Mouse (Mus musculus): ENCODE data around the gene Lamb1.

Lamb1 gene

DNA sequence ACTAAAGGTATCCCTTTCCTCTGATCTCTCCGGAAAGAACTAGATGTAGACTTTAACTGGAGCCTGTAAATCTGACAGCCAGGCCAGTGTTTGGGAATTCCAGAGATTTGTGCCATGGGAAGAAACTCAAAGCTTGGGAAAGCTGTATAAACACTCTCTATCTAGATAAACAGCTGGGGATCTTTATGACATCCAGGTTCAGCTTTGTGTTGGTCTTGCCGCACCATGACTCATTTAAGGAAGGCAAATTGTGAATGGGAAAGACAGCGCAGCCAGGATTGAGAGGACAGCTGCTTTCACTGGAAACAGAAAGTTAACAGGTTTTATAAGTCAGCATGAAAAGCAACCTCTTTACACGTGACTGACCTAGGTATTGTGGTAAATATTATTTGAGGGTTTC lies 12.8 kb upstream of the Lamb1 start:
- DNase-seq (ENCODE audit: low spot score in 2 of 2) = no peak

DNA sequence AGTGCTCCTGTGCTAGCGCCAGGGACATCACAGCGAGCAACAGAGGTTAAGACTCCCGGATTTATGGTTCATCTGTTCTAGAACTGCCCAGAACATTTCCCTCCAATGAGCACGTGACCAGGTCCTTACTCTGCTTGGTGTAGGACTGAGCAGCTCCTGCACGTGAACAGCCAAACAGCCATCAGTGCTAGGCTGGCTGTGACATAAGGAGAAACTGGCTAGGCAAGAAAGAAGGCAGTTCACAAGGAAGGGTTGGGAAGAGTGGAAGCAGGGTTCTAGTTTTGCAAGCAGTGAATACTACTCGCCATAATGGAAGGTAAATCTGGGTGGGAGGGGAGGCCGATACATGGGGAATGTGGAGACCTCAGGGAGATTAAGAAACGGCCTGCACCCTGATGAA lies 10.1 kb upstream of the Lamb1 start:
- DNase-seq (ENCODE audit: low spot score in 2 of 2) = no peak

DNA sequence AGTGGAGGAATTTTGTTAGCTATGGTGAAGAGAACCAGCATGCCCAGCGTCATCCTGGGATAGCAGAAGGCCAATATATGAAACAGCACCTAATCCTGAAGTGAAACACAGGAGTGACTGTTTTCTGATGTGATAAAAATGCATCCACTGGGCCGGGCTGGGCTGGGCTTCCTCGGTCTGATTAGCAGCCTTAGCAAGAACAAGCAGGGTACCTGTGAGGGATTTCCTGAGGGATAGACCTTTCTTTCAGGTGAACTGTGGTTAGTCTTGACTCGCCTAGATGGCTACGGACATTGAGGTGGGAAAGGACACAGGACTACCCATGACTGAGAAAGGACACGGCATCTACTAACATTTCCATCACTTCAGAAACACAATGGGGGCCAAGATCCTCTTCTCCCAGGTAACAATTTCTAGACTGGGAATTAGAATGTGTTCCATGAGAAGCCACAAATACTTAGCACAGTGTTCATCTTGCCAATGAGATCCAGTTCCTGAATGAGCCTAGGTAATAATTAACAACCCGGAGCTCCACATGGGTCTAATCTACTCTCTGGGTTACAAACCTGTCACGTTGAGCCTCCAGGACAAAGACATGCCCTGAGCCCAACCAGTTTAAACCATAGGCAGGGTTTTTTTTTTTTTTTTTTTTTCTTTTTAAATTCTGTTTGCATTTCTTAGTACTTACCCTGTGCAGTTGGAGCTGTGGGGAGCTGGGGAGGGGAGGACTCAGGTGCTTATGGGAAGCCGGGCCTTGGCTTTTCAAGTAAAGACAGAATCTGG lies 8.7 kb upstream of the Lamb1 start:
- DNase-seq (ENCODE audit: low spot score in 2 of 2) = no peak

DNA sequence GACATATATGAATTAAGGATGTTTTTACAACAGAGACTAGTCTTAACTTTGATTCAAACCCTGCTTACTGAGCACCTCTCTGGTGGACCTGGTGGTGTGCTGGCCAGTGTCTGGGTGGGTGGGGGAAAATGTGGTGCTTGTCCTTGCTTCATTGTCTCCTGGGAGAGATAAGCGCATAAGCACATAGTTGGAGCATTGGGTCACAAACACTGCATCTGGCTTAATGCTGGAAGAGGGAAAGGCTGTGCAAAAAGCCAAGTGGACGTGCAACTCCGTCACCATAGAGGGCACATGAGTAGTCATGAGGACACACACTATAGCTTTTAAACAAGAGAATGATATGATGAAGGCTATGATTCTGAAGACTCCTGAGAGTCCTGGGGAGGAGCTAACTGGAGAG lies 3.2 kb upstream of the Lamb1 start:
- DNase-seq (ENCODE audit: low spot score in 2 of 2) = no peak

DNA sequence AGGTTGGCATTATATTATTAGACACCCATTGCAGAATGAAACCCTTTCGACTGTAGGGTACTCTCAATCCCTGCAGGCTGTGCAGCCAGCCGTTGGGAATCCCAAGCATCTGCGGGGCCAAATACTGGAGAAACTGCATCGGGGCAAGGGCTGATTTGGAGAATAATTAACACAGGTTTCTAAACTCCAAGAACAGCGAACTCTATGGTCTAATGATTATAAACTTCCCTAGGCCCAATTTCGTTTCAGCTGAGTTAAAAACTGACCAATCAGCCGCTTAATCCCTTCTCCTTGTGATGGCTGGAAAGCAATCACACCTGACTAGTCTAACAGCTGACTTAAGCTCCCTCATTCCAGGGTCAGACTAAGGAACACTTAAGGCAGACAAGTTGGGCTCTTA lies 1.1 kb upstream of the Lamb1 start:
- DNase-seq (ENCODE audit: low spot score in 2 of 2) = no peak

DNA sequence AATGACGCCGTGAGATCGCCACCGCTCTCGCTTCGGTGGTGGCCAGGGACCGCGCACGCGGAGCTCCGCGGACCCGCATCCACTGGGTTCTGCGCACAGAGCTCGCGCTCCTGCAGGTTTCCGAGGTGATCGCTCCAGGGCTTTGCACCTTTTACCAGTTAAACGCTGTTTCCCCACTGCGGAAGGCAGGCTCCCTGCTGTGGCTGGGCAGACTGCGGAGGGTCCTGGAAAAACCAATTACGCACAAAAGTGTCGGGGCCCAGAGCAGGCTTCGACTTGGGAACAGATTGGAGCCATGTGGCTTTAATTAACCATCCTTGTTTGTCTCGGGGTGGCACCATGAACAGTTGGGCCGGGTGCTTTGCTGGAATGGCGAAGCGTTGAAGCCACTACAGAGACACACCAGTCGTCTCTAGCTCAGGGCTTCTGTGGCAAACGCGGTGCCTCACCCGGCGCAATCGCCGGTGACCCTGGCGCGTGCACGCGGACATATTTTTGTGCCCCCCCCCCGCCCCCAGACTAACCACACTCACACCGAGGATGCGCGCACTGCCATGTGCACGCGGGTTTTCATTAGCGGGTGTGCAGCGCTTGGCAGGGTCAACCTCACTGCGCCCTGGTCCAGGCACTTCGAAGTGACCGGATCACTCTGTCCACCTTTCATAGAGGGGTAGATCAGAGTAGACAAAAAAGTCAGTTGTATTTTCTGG lies 843 bp downstream of the Lamb1 start:
- peak in 1 of 2 experiments; percentile 43 for DNase-seq (ENCODE audit: low spot score in 2 of 2)

DNA sequence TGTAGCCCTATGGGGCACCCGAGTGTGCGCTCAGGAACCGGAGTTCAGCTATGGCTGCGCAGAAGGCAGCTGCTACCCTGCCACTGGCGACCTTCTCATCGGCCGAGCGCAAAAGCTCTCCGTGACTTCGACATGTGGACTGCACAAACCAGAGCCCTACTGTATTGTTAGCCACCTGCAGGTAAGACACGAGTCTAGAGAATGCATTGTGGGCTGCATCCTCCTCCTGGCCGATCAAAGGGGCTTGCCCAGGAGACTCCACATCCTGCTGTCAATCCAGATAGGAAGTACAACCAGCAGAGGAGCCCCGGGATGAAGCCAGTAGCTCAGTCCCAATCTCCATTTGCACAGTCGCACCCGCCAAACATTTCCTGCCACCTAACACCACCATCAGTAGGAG lies 1.7 kb downstream of the Lamb1 start:
- no peak for DNase-seq (ENCODE audit: low spot score in 2 of 2)

DNA sequence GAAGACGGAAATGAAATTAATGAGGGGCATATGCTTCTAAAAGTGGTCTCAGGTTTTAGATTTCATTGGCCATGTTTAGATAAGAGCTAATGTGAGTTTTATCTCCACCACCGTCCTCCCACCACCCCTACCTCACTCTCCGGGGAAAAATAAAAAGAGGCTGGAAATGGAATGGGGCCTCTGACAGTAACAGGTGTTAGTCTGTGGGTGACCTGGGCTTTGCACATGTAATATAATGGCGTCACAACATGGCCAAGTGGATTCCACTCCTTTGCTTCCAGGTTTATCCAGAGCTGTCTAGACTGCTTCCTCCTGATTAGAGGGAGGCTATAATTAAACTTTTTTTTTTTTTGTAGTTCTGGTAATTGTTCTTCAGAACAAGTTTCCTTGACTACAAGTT lies 2.3 kb downstream of the Lamb1 start:
- no peak for DNase-seq (ENCODE audit: low spot score in 2 of 2)

DNA sequence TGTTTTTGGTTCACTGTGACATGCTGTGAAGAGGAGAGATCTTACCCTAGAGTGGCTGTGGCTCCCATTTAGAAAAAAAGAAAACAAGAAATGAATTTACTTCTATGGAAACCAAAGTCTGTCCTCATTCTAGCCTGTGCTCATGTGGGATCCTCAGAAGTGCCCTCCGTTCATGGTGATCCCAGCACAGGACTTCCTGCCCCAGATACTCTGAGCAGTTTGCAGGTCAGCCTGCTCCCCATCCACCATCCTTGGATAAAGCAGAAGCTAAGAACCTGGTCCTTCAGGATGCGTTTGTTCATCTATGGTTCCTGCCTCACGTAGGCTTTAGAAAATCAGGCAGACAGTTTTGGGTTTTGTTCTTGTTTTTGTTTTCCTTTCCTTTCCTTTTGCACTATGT lies 3.3 kb downstream of the Lamb1 start:
- no peak for DNase-seq (ENCODE audit: low spot score in 2 of 2)

DNA sequence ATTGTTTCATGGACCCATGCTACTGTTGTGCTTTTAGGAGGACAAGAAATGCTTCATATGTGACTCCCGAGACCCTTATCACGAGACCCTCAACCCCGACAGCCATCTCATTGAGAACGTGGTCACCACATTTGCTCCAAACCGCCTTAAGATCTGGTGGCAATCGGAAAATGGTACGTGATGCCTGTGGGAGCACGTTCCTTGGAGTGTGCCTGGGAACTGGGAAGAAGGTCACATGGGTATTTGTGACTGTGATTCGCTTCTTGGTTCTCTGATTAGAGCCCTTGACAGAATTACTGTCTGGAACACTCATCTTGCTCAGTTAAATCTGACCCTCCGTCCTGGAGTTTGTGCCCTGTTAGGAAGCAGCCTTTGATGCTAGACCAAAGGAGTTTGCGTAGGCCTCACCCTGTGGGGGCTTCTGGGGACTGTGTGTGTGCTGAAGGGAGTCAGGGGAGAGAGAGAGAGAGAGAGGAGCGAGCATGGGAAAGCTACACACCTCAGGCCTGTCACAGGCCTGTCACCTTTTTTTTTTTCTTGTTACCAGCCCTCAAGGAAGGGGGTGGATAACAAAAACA lies 4.1 kb downstream of the Lamb1 start:
- DNase-seq (ENCODE audit: low spot score in 2 of 2) = no peak

DNA sequence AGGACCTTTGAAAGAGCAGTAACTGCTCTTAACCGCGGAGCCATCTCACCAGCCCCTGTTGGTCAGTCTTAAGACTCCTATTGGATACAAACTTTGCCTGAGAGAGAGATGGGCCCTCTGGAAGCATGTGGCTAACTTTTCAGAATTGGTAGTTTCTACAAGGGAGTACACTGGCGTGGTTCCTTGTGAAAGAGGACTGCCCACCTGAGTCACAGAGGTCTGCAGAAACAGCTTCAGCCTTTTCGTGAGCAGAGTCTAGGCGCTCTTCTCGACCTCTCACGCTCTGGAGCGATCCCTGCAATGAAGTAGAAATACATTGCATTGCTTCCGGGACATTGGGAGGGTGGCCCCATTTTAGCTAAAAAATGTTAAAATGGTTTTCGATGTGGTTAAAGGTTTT lies 5.3 kb downstream of the Lamb1 start:
- no peak for DNase-seq (ENCODE audit: low spot score in 2 of 2)

DNA sequence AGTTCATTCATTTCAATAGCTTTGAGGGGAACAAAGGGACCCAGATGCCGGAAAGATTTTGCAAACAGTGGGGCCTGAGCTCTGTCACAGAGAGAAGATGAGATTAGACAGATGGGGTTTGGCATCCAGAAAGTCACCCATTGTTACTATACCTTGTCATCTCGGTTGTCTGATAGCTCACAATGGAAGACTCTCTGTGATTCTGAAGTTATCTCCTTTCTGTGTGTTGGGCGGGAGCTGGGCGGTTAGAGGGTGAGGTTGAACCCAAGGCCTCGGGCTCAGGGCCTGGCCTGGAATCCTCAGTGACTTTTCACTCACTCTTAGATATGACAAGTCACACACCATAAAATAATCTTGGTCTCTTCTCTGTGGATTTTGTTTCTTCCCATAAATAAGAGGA lies 5.7 kb downstream of the Lamb1 start:
- no peak for DNase-seq (ENCODE audit: low spot score in 2 of 2)

DNA sequence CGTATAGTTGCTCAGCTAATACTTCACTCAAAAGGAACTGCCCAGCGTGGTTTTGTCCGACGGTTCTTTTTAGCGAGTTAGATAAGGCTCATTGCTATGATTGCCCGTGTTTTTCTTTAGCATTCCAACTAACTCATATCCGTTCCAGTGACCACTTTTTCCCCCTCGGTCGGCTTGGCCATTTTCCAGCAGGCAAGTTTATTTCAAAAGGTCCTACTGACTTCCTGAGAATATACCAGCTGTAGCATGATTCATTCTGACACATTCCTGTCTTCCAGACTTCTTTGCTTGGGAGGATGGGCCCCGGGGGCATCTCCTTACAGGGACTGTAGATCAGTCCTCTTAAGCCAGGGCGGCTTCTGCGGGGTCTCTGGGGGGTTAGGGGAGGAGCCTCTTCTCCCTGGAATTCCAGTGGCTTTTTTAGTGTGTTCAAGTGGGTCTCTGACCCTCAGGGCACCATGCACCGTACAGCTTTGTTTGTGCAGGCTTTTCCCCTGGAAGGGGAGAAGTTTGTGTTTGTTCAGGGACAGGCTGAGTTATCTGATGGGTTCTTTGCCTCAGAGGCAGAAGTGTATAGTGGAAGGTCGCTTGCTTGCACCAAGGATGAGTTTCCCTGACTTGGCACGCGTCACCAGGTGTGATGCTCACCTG lies 6.5 kb downstream of the Lamb1 start:
- DNase-seq (ENCODE audit: low spot score in 2 of 2) = no peak

DNA sequence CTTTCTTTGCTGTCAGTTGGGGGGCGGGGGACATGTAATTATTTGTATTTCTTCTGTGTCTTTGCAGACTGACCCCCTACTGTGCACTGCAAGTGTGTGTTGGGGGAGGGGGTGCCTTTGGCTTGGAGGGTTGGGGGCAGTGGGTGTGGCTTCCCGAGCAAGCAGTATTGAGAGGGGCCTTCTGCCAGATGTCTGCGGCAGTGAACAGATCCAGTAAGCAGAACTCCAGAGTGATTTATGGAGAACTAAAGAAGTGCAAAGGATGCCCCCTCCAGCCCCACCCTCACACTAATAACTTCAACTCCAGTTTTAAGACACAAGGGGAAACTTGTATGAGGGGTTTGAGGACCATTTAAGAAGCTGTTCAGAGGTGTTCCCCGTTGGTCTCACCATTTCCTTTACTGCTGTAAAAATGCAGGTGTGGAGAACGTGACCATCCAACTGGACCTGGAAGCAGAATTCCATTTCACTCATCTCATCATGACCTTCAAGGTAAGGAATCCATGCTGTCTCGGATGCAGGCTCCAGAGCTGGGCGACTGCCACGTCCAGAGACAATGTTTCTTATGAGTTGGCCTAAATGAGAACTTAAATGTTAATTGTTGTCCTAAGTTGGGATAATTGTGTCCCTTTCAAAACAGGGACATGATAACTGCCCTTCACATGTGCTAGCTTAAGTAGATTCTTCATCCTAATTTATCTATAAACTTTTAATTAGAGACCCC lies 7.1 kb downstream of the Lamb1 start:
- no peak for DNase-seq (ENCODE audit: low spot score in 2 of 2)

DNA sequence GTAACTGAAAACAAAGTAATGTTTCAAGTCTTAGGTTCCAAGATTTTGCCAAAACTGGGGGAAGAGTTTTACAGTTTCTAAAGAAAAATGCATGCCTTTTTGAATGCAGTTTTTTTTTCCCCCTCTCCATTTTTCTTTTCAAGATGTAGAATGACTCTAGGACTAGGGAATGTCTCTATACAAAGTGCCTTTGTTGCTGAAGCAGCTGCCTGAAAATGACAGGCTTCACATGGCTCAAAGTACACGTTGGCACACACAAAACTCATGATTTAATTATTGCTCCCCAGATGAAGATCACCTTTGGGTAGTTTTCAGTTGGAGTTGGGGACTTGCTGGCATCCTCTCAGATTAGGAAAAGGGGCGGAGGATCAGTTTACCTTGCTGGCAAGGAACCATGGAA lies 7.8 kb downstream of the Lamb1 start:
- DNase-seq (ENCODE audit: low spot score in 2 of 2) = no peak

DNA sequence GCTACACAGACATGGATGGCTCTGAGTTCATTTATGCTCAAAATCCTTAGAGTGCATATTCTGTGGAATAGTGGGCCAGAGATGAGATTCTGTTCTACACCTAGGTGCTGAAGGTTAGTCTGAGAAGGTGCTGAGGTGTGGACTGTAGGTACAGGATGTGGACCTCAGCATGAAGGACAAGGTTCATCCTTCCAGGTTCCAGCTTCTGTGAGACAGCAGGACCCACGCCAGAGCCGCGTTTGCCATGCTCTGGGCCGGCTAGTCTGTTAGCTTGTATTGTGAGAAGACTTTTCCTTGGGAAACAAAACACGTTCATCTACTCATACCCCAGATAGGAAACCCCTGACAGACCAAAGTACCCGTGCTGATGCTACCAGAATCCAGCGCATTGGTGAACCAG lies 8.6 kb downstream of the Lamb1 start:
- DNase-seq (ENCODE audit: low spot score in 2 of 2) = no peak

DNA sequence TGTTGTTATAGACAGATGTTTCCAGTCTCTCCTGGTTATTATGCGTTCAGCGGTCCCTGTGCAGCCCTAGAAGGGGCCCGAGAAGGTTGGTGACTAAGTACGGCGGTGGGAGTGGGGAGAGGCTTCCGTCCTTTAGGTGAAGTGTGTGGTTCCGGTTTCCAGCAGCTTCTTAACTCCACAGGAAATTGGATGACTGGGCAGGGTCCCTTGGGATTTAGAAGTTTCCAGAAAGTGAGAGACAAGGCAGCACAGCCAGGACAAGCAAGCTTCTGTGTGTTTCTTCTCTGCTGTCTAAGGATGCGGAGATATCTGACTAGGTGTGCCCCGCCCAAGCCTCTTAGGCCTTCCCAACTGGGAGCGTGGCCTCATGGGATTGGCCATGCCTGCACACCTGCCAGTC lies 10.4 kb downstream of the Lamb1 start:
- no peak for DNase-seq (ENCODE audit: low spot score in 2 of 2)

DNA sequence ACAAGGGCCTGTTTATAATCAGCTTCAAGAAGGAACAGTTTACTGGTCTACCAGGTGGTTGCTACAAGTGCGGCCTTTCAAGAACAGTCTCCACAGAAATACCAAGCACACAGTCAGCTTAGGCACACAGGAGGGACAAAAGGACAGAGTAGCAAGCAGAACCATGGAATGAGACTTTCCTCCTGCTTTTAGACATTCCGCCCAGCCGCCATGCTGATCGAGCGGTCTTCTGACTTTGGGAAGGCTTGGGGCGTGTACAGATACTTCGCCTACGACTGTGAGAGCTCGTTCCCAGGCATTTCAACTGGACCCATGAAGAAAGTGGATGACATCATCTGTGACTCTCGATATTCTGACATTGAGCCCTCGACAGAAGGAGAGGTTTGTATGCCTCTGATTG lies 13.2 kb downstream of the Lamb1 start:
- no peak for DNase-seq (ENCODE audit: low spot score in 2 of 2)

DNA sequence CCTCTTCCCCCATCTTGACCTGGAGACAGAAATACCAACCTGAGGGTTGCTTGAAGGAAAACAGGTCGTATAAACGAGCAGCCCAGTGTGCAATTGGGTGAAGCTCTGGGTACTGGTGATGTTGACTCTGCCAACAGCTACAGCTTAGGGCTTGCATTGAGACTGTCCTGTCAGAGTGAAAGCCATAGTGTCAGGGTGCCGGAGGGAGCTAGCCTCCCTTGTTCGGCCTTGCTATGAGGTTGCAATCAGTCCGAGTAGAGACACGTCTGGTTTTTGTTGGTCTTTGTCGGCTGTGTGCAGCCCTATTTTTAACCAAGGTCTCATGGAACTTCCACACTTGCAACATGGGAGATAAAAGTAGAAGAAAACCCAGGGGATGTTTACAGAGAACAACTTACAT lies 15.3 kb downstream of the Lamb1 start:
- DNase-seq (ENCODE audit: low spot score in 2 of 2) = no peak

DNA sequence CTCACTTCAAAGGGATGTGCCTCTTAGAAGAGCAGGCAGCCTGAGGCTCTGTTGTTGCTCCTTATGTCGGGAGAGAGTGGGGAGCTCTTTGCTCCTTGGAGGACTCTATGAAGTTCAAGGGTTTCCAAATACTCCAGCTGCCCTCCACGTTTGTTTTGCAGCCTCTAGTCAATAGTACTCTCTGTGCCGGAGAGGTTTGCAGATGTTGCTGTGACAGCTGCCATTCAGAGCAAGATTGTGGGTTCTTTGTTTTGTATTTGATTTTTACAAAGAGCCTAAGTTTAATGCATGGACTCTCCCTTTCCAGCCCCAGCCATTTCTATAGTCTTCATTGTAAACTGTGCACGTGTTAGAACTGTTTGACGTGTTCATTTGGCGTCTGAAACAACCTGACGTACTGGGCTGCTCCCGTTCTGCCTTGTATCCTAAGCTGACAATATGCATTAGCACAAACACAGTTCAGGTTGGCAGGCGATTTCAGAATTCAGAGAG lies 16.1 kb downstream of the Lamb1 start:
- DNase-seq (ENCODE audit: low spot score in 2 of 2) = no peak

DNA sequence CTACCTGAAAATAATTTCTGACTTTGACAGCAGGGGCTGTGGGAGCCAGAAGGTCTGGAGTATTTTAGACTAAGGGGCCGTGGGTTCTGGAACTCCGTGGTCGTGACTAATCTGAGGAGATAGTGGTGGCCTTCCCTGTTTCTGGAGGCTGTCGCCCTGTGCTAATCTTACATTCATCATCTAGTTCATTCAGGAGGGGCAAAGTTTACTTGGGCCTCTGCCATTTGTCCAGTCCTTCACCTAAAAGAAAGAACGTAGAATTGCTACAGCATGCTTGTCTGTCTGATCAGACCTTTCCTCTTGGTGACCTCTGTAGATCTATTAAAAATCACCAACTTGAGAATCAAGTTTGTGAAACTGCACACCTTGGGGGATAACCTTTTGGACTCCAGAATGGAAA lies 17.2 kb downstream of the Lamb1 start:
- no peak for DNase-seq (ENCODE audit: low spot score in 2 of 2)

DNA sequence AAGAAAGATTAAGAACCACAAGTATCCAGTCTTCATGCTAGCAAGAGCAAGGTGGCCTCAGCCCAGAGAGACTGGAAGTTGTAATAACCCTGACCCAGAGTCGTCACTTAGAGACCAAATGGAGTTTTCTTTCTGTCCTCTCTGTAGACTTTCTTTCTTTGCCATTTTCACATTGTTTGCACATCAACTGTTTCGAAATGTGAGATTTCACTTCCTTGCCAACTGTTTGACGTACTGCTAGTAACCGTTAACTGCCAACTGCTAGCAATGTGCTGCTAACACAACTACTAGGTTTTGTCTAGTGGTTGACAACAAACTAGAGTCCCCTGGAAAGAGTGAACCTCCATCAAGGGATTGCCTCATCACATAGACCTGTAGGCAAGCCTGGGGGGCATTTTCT lies 18.1 kb downstream of the Lamb1 start:
- no peak for DNase-seq (ENCODE audit: low spot score in 2 of 2)

Measured in urinary bladder, postnatal 36 days (tissue).